Mouse (Mus musculus) embryonic facial prominence, embryonic 12.5 days (tissue): Measurements from ENCODE around the gene Csnk1d. TPM values are rescaled to one million over a fixed set of nuclear protein-coding genes. Genes with fewer than 3 reads are reported as not detected.
A peak's percentile ranks its signal among the peaks of the same experiment; 100 is the strongest.

Experiments used
- ATAC-seq: fragments of 200-750 bp; cut with Nextera tagmentation; 2 replicates; pipeline ENCODE4 v1.8.0; 2017; ENCODE audit not compliant: insufficient number of reproducible peaks, insufficient read depth, low FRiP score, low TSS enrichment
- H3K27ac ChIP-seq: fragments of 300-500 bp; sonication (generic); 2 replicates; pipeline ENCODE4 v1.5.1; 2016; ENCODE audit warnings: mild to moderate bottlenecking
- H3K27me3 ChIP-seq: fragments of 300-500 bp; sonication (generic); 2 replicates; pipeline ENCODE4 v1.6.1; 2016; ENCODE audit warnings: mild to moderate bottlenecking, moderate library complexity
- H3K36me3 ChIP-seq: fragments of 300-500 bp; sonication (generic); 2 replicates; pipeline ENCODE4 v1.6.1; 2016; ENCODE audit warnings: mild to moderate bottlenecking
- H3K4me1 ChIP-seq: fragments of 300-500 bp; sonication (generic); 2 replicates; pipeline ENCODE4 v1.6.1; 2016
- H3K4me2 ChIP-seq: fragments of 300-500 bp; sonication (generic); replicated peaks from 2 replicates; pipeline ENCODE4 v1.6.1; 2016; ENCODE audit warnings: mild to moderate bottlenecking, moderate library complexity
- H3K4me3 ChIP-seq: fragments of 300-500 bp; sonication (generic); 2 replicates; pipeline ENCODE4 v1.5.1; 2016; ENCODE audit warnings: mild to moderate bottlenecking
- H3K9ac ChIP-seq: fragments of 300-500 bp; sonication (generic); 2 replicates; pipeline ENCODE4 v1.6.1; 2016; ENCODE audit warnings: mild to moderate bottlenecking, moderate library complexity
- H3K9me3 ChIP-seq: fragments of 300-500 bp; sonication (generic); 2 replicates; pipeline ENCODE4 v1.6.1; 2016; ENCODE audit warnings: mild to moderate bottlenecking, moderate library complexity
- whole genome bisulfite sequencing: fragments of 180-500 bp; shearing (Covaris S2); methylation state at CpG from one replicate; pipeline ENCODE4 v1.1.7; 2016; 5-methylcytosine and 5-hydroxymethylcytosine counted together
- polyA plus RNA-seq: library from polyadenylated mRNA; unstranded; fragments of >200 nt; fragmentation: Nextera tagmentation; extraction: Ambion mirVana; gene quantifications from 2 replicates; pipeline ENCODE4 v1.2.1, GENCODE M21; 2016

Gene Csnk1d
- polyA plus RNA-seq, 1 experiment from 2014 or later, result 160 TPM

GRCm38 (mm10) chr11:121010044-121010755 is 19.1 kb upstream of the Csnk1d start:
- 0 out of 2 replicates have a peak, but pooled peaks cover 6% of the 10 kb centered on the region for H3K4me1 ChIP-seq
- H3K36me3 ChIP-seq, result no peaks in the 10 kb centered on the region
- no peak overlapping the region for H3K4me2 ChIP-seq
- H3K9ac ChIP-seq, result no peak overlapping the region
- ATAC-seq, result no peak
- H3K9me3 ChIP-seq, result 0 out of 2 replicates have a peak, but pooled peaks cover 4% of the 10 kb centered on the region
- 93% methylated on average over 3 of the region's 3 CpGs for WGBS
- no peaks in the 10 kb centered on the region for H3K27me3 ChIP-seq
- no peak overlapping the region for H3K27ac ChIP-seq
- no peak overlapping the region for H3K4me3 ChIP-seq

GRCm38 (mm10) chr11:121006184-121006583 is 15.1 kb upstream of the Csnk1d start:
- Histone ChIP-seq H3K27ac (no peak overlapping the region), H3K36me3 (no peaks in the 10 kb centered on the region)

GRCm38 (mm10) chr11:121004281-121004680 is 13.2 kb upstream of the Csnk1d start:
- 0 out of 2 replicates have a peak, but pooled peaks cover 1% of the 10 kb centered on the region for H3K9me3 ChIP-seq
- H3K36me3 ChIP-seq, result peaks cover 1% of the 10 kb centered on the region; the same call in 1 of the 2 replicates
- no peak for ATAC-seq
- WGBS, result 61% methylated on average over 5 of the region's 5 CpGs
- H3K4me2 ChIP-seq, result no peak overlapping the region
- H3K4me3 ChIP-seq, result no peak overlapping the region
- H3K27me3 ChIP-seq, result no peaks in the 10 kb centered on the region
- no peak overlapping the region for H3K9ac ChIP-seq
- H3K27ac ChIP-seq, result no peak overlapping the region
- H3K4me1 ChIP-seq, result 0 out of 2 replicates have a peak, but pooled peaks cover 6% of the 10 kb centered on the region

More at GRCm38 (mm10) chr11:121006184-121006583, 15.1 kb upstream of the Csnk1d start:
- no peak for ATAC-seq
- no peak overlapping the region for H3K9ac ChIP-seq
- 0 out of 2 replicates have a peak, but pooled peaks cover 6% of the 10 kb centered on the region for H3K4me1 ChIP-seq
- H3K9me3 ChIP-seq, result 0 out of 2 replicates have a peak, but pooled peaks cover 4% of the 10 kb centered on the region
- 75% methylated on average over 6 of the region's 6 CpGs for WGBS
- no peak overlapping the region for H3K4me3 ChIP-seq
- H3K4me2 ChIP-seq, result no peak overlapping the region
- H3K27me3 ChIP-seq, result no peaks in the 10 kb centered on the region

- H3K4me1 ChIP-seq, result 0 out of 2 replicates have a peak, but pooled peaks cover 1% of the 10 kb centered on the region
- H3K27me3 ChIP-seq, result no peaks in the 10 kb centered on the region
- H3K9ac ChIP-seq, result no peak overlapping the region
- no peak overlapping the region for H3K27ac ChIP-seq
- no peak overlapping the region for H3K4me3 ChIP-seq
- H3K9me3 ChIP-seq, result no peaks in the 10 kb centered on the region
- WGBS, result 65% methylated on average over 4 of the region's 4 CpGs
- H3K36me3 ChIP-seq, result peaks cover 4% of the 10 kb centered on the region; the same call in 1 of the 2 replicates
- H3K4me2 ChIP-seq, result no peak overlapping the region
- ATAC-seq, result no peak
These were observed 10.8 kb upstream of the Csnk1d start for GRCm38 (mm10) chr11:121001966-121002365.

GRCm38 (mm10) chr11:120994741-120995140 is 3.6 kb upstream of the Csnk1d start:
- Histone ChIP-seq H3K4me1 (peaks cover 11% of the 10 kb centered on the region), H3K36me3 (peaks cover 10% of the 10 kb centered on the region; the same call in 1 of the 2 replicates), H3K9me3 (no peaks in the 10 kb centered on the region), H3K4me3 (no peak overlapping the region), H3K4me2 (no peak overlapping the region), H3K27ac (no peak overlapping the region), H3K9ac (no peak overlapping the region), H3K27me3 (no peaks in the 10 kb centered on the region)
- 68% methylated on average over 6 of the region's 6 CpGs for WGBS
- no peak for ATAC-seq

- Histone ChIP-seq H3K9me3 (no peaks in the 10 kb centered on the region), H3K9ac (no peak overlapping the region), H3K4me3 (no peak overlapping the region), H3K4me1 (peaks cover 22% of the 10 kb centered on the region), H3K4me2 (no peak overlapping the region), H3K36me3 (0 out of 2 replicates have a peak, but pooled peaks cover 6% of the 10 kb centered on the region), H3K27ac (no peak overlapping the region), H3K27me3 (no peaks in the 10 kb centered on the region)
- ATAC-seq, result no peak
- WGBS, result 89% methylated on average over 5 of the region's 5 CpGs
These were observed 2.5 kb upstream of the Csnk1d start for GRCm38 (mm10) chr11:120993586-120993985.

- Histone ChIP-seq H3K9me3 (no peaks in the 10 kb centered on the region), H3K4me2 (no peak overlapping the region), H3K36me3 (0 out of 2 replicates have a peak, but pooled peaks cover 6% of the 10 kb centered on the region), H3K9ac (no peak overlapping the region), H3K4me3 (no peak overlapping the region), H3K27ac (no peak overlapping the region), H3K27me3 (no peaks in the 10 kb centered on the region), H3K4me1 (peaks cover 27% of the 10 kb centered on the region)
- WGBS, result 95% methylated on average over 3 of the region's 3 CpGs
- ATAC-seq, result no peak
These were observed 1.9 kb upstream of the Csnk1d start for GRCm38 (mm10) chr11:120993080-120993479.

GRCm38 (mm10) chr11:120991791-120992190 is 661 bp upstream of the Csnk1d start:
- H3K4me1 ChIP-seq, result peaks cover 30% of the 10 kb centered on the region
- WGBS, result 71% methylated on average over 3 of the region's 3 CpGs
- 0 out of 2 replicates have a peak overlapping the region, but pooled peaks have one; percentile 95 for H3K27ac ChIP-seq
- peak overlapping the region; percentile 99 for H3K4me3 ChIP-seq
- H3K4me2 ChIP-seq, result peak overlapping the region; percentile 95
- H3K36me3 ChIP-seq, result 0 out of 2 replicates have a peak, but pooled peaks cover 5% of the 10 kb centered on the region
- H3K9ac ChIP-seq, result peak overlapping the region; percentile 100
- H3K27me3 ChIP-seq, result no peaks in the 10 kb centered on the region
- H3K9me3 ChIP-seq, result no peaks in the 10 kb centered on the region
- no peak for ATAC-seq

- H3K4me2 ChIP-seq, result peak overlapping the region; percentile 95
- peaks cover 30% of the 10 kb centered on the region for H3K4me1 ChIP-seq
- H3K36me3 ChIP-seq, result peaks cover 13% of the 10 kb centered on the region; the same call in 1 of the 2 replicates
- H3K27ac ChIP-seq, result peak overlapping the region; percentile 95
- H3K9me3 ChIP-seq, result no peaks in the 10 kb centered on the region
- no peaks in the 10 kb centered on the region for H3K27me3 ChIP-seq
- H3K9ac ChIP-seq, result peak overlapping the region; percentile 100
- 1% methylated on average over 26 of the region's 35 CpGs for WGBS
- ATAC-seq, result 0 out of 2 replicates have a peak, but pooled peaks have one; percentile 35
- H3K4me3 ChIP-seq, result peak overlapping the region; percentile 99
These were observed 876 bp downstream of the Csnk1d start for GRCm38 (mm10) chr11:120990126-120990781.

GRCm38 (mm10) chr11:120989523-120989922 is 1.6 kb downstream of the Csnk1d start:
- 40% methylated on average over 1 of the region's 1 CpGs for WGBS
- Histone ChIP-seq H3K9ac (peak overlapping the region; percentile 100), H3K9me3 (no peaks in the 10 kb centered on the region), H3K36me3 (peaks cover 13% of the 10 kb centered on the region; the same call in 1 of the 2 replicates), H3K4me3 (peak overlapping the region; percentile 99), H3K27me3 (no peaks in the 10 kb centered on the region), H3K4me1 (peaks cover 30% of the 10 kb centered on the region), H3K27ac (no peak overlapping the region), H3K4me2 (peak overlapping the region; percentile 95)
- no peak for ATAC-seq

GRCm38 (mm10) chr11:120988410-120988809 is 2.7 kb downstream of the Csnk1d start:
- peaks cover 20% of the 10 kb centered on the region for H3K36me3 ChIP-seq
- H3K4me1 ChIP-seq, result peaks cover 30% of the 10 kb centered on the region
- no peaks in the 10 kb centered on the region for H3K27me3 ChIP-seq
- H3K4me3 ChIP-seq, result peak overlapping the region; percentile 99; the same call in 1 of the 2 replicates
- H3K27ac ChIP-seq, result no peak overlapping the region
- H3K4me2 ChIP-seq, result peak overlapping the region; percentile 95
- H3K9me3 ChIP-seq, result no peaks in the 10 kb centered on the region
- no peak for ATAC-seq
- WGBS, result 87% methylated on average over 4 of the region's 4 CpGs
- no peak overlapping the region for H3K9ac ChIP-seq
